Mouse (Mus musculus) cortical plate, adult 2 months (tissue): Measurements from ENCODE around the gene Cfap58. TPM values are rescaled to one million over a fixed set of nuclear protein-coding genes. Genes with fewer than 3 reads are reported as not detected.

ENCODE experiments used
- H3K27ac ChIP-seq: fragments of 200-500 bp; 2 replicates; pipeline ENCODE4 v1.5.1; 2012; ENCODE audit warnings: low read length, control low read depth, inconsistent platforms; ENCODE audit not compliant: insufficient read depth
- H3K4me1 ChIP-seq: fragments of 200-500 bp; 2 replicates; pipeline ENCODE4 v1.6.1; 2011; ENCODE audit warnings: low read length; ENCODE audit not compliant: control insufficient read depth, insufficient read depth
- H3K4me3 ChIP-seq: fragments of 200-500 bp; 2 replicates; pipeline ENCODE4 v1.5.1; 2011; ENCODE audit warnings: mild to moderate bottlenecking, low read length, control low read depth; ENCODE audit not compliant: insufficient read depth
- CTCF ChIP-seq: fragments of 200-500 bp; IDR thresholded peaks from 2 replicates; pipeline ENCODE4 v1.5.1; 2011; ENCODE audit warnings: mild to moderate bottlenecking, control low read depth, low read length; ENCODE audit not compliant: insufficient read depth; ENCODE audit errors: extremely low read depth
- POLR2A ChIP-seq: fragments of 200-500 bp; IDR thresholded peaks from 2 replicates; pipeline ENCODE4 v1.6.1; 2011; ENCODE audit warnings: mild to moderate bottlenecking, low read length, control low read depth; ENCODE audit not compliant: insufficient read depth; ENCODE audit errors: extremely low read depth
- polyA plus RNA-seq: library from polyadenylated mRNA; depleted of rRNA; stranded (reverse); fragments of >200 nt; gene quantifications from 2 replicates; pipeline ENCODE4 v1.2.3, GENCODE M21; 2012

The Cfap58 gene
- polyA plus RNA-seq, 1 experiment = 0.17 TPM

DNA sequence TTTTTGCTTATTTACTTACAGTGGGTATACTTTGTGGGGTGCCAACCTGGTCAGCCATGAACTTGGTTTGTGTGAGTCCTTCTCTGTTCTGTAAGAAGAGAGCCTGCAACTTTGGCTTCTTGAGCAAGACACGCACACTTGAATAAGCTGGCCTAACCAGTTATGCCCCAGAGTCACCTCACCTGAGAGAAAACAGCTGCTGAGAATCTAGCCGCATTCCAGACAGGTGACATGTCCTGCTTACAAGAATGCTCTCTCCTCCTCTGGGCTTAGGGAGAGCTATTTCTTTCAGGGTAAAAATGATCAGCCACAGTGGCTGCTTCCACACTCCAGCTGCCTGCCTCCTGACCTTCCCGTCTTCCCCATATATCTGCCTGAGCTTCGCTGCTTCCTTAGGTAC, 8.4 kb upstream of the Cfap58 start:
- TF ChIP-seq POLR2A (no peak), CTCF (no peak)
- H3K4me1 ChIP-seq = no peaks in the 10 kb centered on the region
- H3K4me3 ChIP-seq = no peak overlapping the region
- no peak overlapping the region for H3K27ac ChIP-seq

- no peak overlapping the region for H3K4me3 ChIP-seq
- no peak overlapping the region for H3K27ac ChIP-seq
- H3K4me1 ChIP-seq = no peaks in the 10 kb centered on the region
- TF ChIP-seq CTCF (peak; percentile 91), POLR2A (no peak)
Observed at GRCm38 (mm10) chr19:47931982-47932638, 5.4 kb upstream of the Cfap58 start.

DNA sequence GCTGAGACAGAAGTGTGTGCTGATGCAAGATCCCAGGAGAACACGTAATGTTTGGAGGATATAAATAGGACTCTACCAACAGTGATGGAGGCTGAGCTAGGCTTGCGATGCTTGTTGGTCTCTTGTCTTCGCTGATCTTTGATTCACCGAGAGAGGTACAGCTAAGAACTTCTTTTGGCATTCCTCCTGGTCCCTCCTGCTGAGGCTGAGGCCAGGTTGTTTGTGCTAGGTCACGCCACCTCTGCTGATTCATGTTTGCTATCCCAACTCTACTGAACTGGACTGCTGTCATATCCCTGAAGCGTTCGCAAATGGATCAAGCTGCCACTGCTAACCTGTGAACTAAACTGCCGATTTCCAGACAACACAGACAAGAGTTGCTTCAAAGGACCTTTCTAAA, 3.3 kb upstream of the Cfap58 start:
- H3K4me3 ChIP-seq = no peak overlapping the region
- H3K27ac ChIP-seq = no peak overlapping the region
- TF ChIP-seq POLR2A (no peak), CTCF (no peak)
- H3K4me1 ChIP-seq = no peaks in the 10 kb centered on the region; the same call in 1 of the 2 replicates

GRCm38 (mm10) chr19:47934636-47935238, 2.7 kb upstream of the Cfap58 start:
- no peak for TF ChIP-seq CTCF
- TF ChIP-seq POLR2A = no peak
- H3K27ac ChIP-seq = no peak overlapping the region
- no peak overlapping the region for H3K4me3 ChIP-seq
- H3K4me1 ChIP-seq = no peaks in the 10 kb centered on the region; the same call in 1 of the 2 replicates

DNA sequence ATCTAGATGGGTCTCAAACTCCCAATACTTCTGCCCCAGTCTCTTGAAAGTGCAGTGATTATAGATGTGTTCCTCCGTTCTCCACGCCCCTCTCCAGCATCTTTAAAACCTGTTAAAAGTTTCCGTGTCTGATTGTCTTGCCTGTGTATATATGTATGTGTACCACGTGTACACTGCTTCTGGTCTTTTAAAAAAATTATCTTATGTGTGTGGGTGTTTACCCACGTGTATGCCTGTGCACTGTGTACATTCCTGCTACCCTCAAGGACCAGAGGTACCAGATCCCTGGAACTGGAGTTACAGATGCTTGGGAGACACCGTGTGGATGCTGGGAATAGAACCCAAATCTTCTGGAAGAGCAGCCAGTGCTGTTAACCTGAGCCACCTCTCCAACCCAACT, 1.9 kb upstream of the Cfap58 start:
- Histone ChIP-seq H3K4me1 (no peaks in the 10 kb centered on the region; the same call in 1 of the 2 replicates), H3K4me3 (no peak overlapping the region), H3K27ac (no peak overlapping the region)
- TF ChIP-seq POLR2A (no peak), CTCF (no peak)

DNA sequence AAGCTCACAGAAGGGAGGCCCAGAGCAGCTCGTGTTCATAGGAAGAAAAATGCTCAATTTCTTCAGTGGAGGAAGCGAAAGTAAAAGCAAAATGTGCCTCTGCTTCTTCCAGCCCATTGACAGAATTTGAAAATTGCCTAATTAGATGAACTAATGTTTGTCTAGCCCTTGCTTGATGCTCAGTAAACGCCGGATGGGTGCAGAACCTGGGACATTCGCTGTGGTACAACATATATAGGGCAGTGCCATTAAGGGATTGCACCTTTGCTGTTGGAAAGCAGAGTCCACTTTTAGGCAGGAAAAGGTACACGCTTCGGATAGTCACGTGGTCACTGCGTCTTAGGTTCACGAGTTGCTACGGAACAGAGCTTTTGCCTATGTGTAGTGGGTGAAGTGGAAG, 985 bp upstream of the Cfap58 start:
- H3K4me1 ChIP-seq = no peaks in the 10 kb centered on the region; the same call in 1 of the 2 replicates
- TF ChIP-seq CTCF = no peak
- TF ChIP-seq POLR2A = no peak
- no peak overlapping the region for H3K4me3 ChIP-seq
- no peak overlapping the region for H3K27ac ChIP-seq

- Histone ChIP-seq H3K4me1 (no peaks in the 10 kb centered on the region; the same call in 1 of the 2 replicates), H3K27ac (no peak overlapping the region), H3K4me3 (peak overlapping the region; percentile 21; the same call in 1 of the 2 replicates)
- no peak for TF ChIP-seq CTCF
- no peak for TF ChIP-seq POLR2A
Observed at GRCm38 (mm10) chr19:47936938-47937337, 537 bp upstream of the Cfap58 start.

DNA sequence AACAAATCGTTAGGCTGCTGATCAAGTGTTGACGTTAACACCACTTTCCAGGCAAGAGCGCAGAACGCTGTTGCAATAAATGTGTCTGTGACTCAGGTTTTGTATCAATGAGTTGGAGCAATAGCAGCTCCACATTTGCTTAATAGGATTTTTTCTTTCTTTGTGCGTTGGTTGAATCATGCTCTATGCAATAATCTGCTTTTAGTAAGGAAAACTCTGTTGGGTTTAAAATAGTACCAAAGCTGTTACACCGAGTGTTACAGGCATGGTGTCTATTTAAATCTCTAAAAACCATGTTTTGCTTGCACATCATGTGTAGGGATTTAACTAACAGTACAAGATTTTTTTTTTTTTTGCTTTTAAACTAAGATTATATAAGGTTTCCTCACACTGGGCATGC, 1.9 kb downstream of the Cfap58 start:
- H3K27ac ChIP-seq = no peak overlapping the region
- TF ChIP-seq CTCF = no peak
- no peak for TF ChIP-seq POLR2A
- no peak overlapping the region for H3K4me3 ChIP-seq
- no peaks in the 10 kb centered on the region; the same call in 1 of the 2 replicates for H3K4me1 ChIP-seq

DNA sequence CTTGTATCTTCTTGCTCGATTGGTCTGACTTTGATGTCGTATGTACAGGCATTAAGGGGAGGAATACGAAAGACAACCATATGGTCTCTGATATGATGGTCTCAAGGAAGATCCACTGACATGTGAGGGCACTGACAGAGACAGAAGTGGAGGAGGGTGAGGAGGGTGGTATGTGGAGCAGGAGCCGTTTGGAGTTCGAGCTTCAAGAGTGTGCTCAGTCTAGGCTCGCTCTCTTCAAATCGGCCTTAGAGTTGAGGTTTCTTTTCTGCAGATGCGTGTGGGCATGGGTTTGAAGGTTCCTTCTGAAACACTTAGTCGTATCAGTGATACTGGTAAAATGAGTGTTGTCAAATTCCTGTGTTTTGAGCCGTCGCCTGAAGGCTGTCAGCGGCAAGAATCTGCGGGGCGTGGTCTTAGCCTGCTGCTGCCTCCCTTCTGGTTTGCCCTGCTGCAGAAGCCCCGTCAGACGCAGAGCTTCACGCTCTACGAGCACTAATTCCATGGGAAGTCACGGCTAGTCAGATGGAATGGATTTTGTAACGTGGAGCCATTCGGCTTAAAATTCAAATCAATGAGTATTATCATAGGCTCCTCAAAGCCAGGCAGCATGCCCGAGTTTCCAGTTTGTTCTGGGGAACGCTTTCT, 9.5 kb downstream of the Cfap58 start:
- TF ChIP-seq POLR2A = no peak
- TF ChIP-seq CTCF = no peak
- Histone ChIP-seq H3K4me3 (no peak overlapping the region), H3K27ac (no peak overlapping the region), H3K4me1 (no peaks in the 10 kb centered on the region)

GRCm38 (mm10) chr19:47950946-47951345, 13.5 kb downstream of the Cfap58 start:
- no peaks in the 10 kb centered on the region for H3K4me1 ChIP-seq

More at GRCm38 (mm10) chr19:47950946-47951345, 13.5 kb downstream of the Cfap58 start:
- no peak overlapping the region for H3K27ac ChIP-seq
- H3K4me3 ChIP-seq = no peak overlapping the region
- TF ChIP-seq POLR2A (no peak), CTCF (no peak)
